In the genomic region with DNA sequence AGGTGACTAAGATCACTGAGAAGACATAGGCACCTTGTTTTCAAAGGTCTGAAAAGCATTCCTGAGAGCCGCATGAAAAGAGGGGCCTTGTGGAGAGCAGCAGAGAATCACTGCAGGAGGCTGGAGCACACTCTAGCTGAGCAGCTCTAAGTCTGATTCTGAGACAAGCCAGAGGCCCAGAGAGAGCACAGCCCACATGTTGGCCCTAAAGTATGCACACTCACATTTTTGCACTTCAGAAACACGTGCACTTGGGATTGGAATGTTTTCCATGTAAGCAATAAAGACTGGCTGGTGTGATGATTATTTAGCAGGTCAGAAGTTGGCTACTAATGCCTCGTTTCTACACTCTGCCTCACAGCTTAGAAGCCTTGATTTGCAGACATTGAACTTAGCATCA, we compare ENCODE assay signal across 15 mouse cellular contexts. TPM values are rescaled to one million over a fixed set of nuclear protein-coding genes. Genes with fewer than 3 reads are reported as not detected.
DNase-seq lines count a peak whose midpoint lies in the region; ATAC-seq and TF ChIP-seq lines count a peak whose summit lies in the region.
"Had no signal": no experiment of that assay in that cellular context is flagged by ENCODE, and none has a peak within 500 bp of the region (broad histone marks: within the 10 kb centered on the region; RNA-seq: fewer than 3 reads in every experiment).

No protein-coding gene starts in this region.

- intact Hi-C loops in heart, postnatal 25 days (cut with DNase I): no loop called here

- peak overlapping the region; percentile 33; the same call in 1 of the 2 replicates for H3K9ac ChIP-seq in heart, postnatal 0 days (replicated peaks; ENCODE audit: low read depth, low read length)
- H3K9ac ChIP-seq in intestine, embryonic 15.5 days: no peak overlapping the region
- H3K9ac ChIP-seq: hindbrain, embryonic 14.5 days; liver, embryonic 12.5 days; neural tube, embryonic 13.5 days had no signal

- WGBS in heart, postnatal 0 days: 22% methylated on average over 3 of the region's 3 CpGs
- 26% methylated on average over 3 of the region's 3 CpGs for WGBS in intestine, embryonic 15.5 days

- peaks cover 28% of the 10 kb centered on the region for H3K36me3 ChIP-seq in heart, postnatal 0 days (replicated peaks; ENCODE audit: control insufficient read depth, insufficient read depth, low read length)
- no peaks in the 10 kb centered on the region for H3K36me3 ChIP-seq in intestine, embryonic 15.5 days
- H3K36me3 ChIP-seq: liver, embryonic 12.5 days; neural tube, embryonic 13.5 days had no signal

- TF ChIP-seq CTCF in heart, postnatal 0 days (IDR thresholded peaks at IDR 0.05; ENCODE audit: low read depth): no peak

- H3K4me2 ChIP-seq in heart, postnatal 0 days (ENCODE audit: low read depth, low read length): no peak overlapping the region
- no peak overlapping the region for H3K4me2 ChIP-seq in intestine, embryonic 15.5 days (replicated peaks)
- H3K4me2 ChIP-seq: hindbrain, embryonic 14.5 days; liver, embryonic 12.5 days; midbrain, embryonic 11.5 days; neural tube, embryonic 13.5 days had no signal

- H3K27ac ChIP-seq in heart, postnatal 0 days (ENCODE audit: low read depth): peak overlapping the region; percentile 88
- H3K27ac ChIP-seq in intestine, embryonic 15.5 days: peak overlapping the region; percentile 54
- H3K27ac ChIP-seq: hindbrain, embryonic 14.5 days; liver, embryonic 12.5 days; neural tube, embryonic 13.5 days had no signal

- TF ChIP-seq EP300 in heart, postnatal 0 days (IDR thresholded peaks at IDR 0.05; ENCODE audit: low read depth): no peak

- no peaks in the 10 kb centered on the region for H3K27me3 ChIP-seq in heart, postnatal 0 days (ENCODE audit: control insufficient read depth, insufficient read depth, low read length)
- no peaks in the 10 kb centered on the region for H3K27me3 ChIP-seq in intestine, embryonic 15.5 days (replicated peaks)
- H3K27me3 ChIP-seq: CH12.LX; liver, embryonic 12.5 days; neural tube, embryonic 13.5 days had no signal

- no peaks in the 10 kb centered on the region for H3K9me3 ChIP-seq in heart, postnatal 0 days (replicated peaks; ENCODE audit: control insufficient read depth, low read length)
- H3K9me3 ChIP-seq in intestine, embryonic 15.5 days: no peaks in the 10 kb centered on the region
- H3K9me3 ChIP-seq: liver, embryonic 12.5 days; neural tube, embryonic 13.5 days had no signal

- no peak overlapping the region for H3K4me3 ChIP-seq in heart, postnatal 0 days (ENCODE audit: low read depth, low read length)
- H3K4me3 ChIP-seq in intestine, embryonic 15.5 days (replicated peaks): no peak overlapping the region
- H3K4me3 ChIP-seq: liver, embryonic 12.5 days; neural tube, embryonic 13.5 days had no signal

- peak; percentile 82 for DNase-seq in heart, postnatal 0 days (ENCODE audit: low spot score)
- no peak for DNase-seq in heart, postnatal 25 days (ENCODE audit: low spot score)
- DNase-seq in kidney, postnatal 14 days: peak; percentile 56
- peak; percentile 57 for DNase-seq in lung, postnatal 25 days (ENCODE audit: low spot score)
- DNase-seq in gastrocnemius, adult 8-10 months (ENCODE audit: low spot score in 2 of 2): no peak
- DNase-seq in right cerebral cortex, postnatal 4 days: no peak
- DNase-seq: cerebellum, adult 9-11 months had no signal

- peak; percentile 87 for ATAC-seq in heart, postnatal 0 days (ENCODE audit: insufficient read depth, low read depth)
- ATAC-seq in intestine, embryonic 15.5 days: peak; percentile 37; the same call in 1 of the 2 replicates
- no peak for ATAC-seq in activated CD4-positive, CD25-positive, alpha-beta regulatory T cell, adult 4 months
- ATAC-seq: liver, embryonic 12.5 days had no signal

- peaks cover 25% of the 10 kb centered on the region for H3K4me1 ChIP-seq in heart, postnatal 0 days (ENCODE audit: control insufficient read depth, insufficient read depth)
- H3K4me1 ChIP-seq in intestine, embryonic 15.5 days (replicated peaks): peaks cover 14% of the 10 kb centered on the region
- H3K4me1 ChIP-seq: liver, embryonic 12.5 days had no signal

RNA-seq across cellular contexts. Expression of gene 1700034J05Rik, which starts 25.7 kb away (rescaled TPM):
- not detected in 2 replicates for total RNA-seq in heart, postnatal 0 days (2014; rRNA removed; ENCODE audit: low replicate concordance)
- 0.07 TPM in 2 replicates for polyA plus RNA-seq in heart, postnatal 0 days (2015; fragmentation: Nextera tagmentation; extraction: Ambion mirVana)
- not detected for total RNA-seq in heart, postnatal 25 days (2021)
- 0.10 and 0.21 TPM in 2 replicates for polyA plus RNA-seq in intestine, embryonic 15.5 days (2015; fragmentation: Nextera tagmentation; extraction: Ambion mirVana)
- not detected for polyA plus RNA-seq in activated CD4-positive, CD25-positive, alpha-beta regulatory T cell, adult 4 months (2017; shearing (Covaris generic))
- total RNA-seq in gastrocnemius, adult 8-10 months (2022): not detected
- total RNA-seq: CH12.LX; layer of hippocampus, postnatal 10 days had no signal
- polyA plus RNA-seq: neural tube, embryonic 13.5 days had no signal

RNA-seq across cellular contexts. Expression of gene Rep15, which starts 52.4 kb away (rescaled TPM):
- total RNA-seq in heart, postnatal 0 days (2014; rRNA removed; ENCODE audit: low replicate concordance): 0.97 TPM in 1 of 2 replicates, not detected in the other
- 0.21 and 0.48 TPM in 2 replicates for polyA plus RNA-seq in heart, postnatal 0 days (2015; fragmentation: Nextera tagmentation; extraction: Ambion mirVana)
- total RNA-seq in heart, postnatal 25 days (2021): 1 to 10 TPM in 1 of 2 experiments, under 1 TPM in 1; 0.56 to 1.1 TPM
- polyA plus RNA-seq in intestine, embryonic 15.5 days (2015; fragmentation: Nextera tagmentation; extraction: Ambion mirVana): 5.7 and 6.7 TPM in 2 replicates
- under 1 TPM; 0.29 to 0.95 TPM for polyA plus RNA-seq in activated CD4-positive, CD25-positive, alpha-beta regulatory T cell, adult 4 months (2017; shearing (Covaris generic))
- under 1 TPM; 0.34 to 0.68 (median 0.51) TPM for total RNA-seq in gastrocnemius, adult 8-10 months (2022)

Comparison
In these comparisons a context has a peak if more than half of its experiments do, and no peak if none do; other contexts are left out.
1. DNase-seq: peak in heart, postnatal 0 days (single experiment), kidney, postnatal 14 days (single experiment) and lung, postnatal 25 days (single experiment); none in heart, postnatal 25 days (single experiment), gastrocnemius, adult 8-10 months (0 of 2) and right cerebral cortex, postnatal 4 days (single experiment).